Mouse (Mus musculus) erythroid progenitor cell, adult 5-6 weeks (primary cell): ENCODE data around the gene Gabra1. TPM values are rescaled to one million over a fixed set of nuclear protein-coding genes. Genes with fewer than 3 reads are reported as not detected.

Experiments
- ATAC-seq: replicated peaks from 2 replicates; pipeline ENCODE4 v1.8.0; 2016; ENCODE audit warnings: moderate number of reproducible peaks, mild to moderate bottlenecking, moderate TSS enrichment, inconsistent platforms; ENCODE audit not compliant: poor library complexity, low FRiP score, severe bottlenecking
- total RNA-seq, 2 experiments: library from RNA; stranded (forward) in 1 of 2; stranded (reverse) in 1 of 2; fragments of 150-400 nt in 1 of 2; fragments of 186-747, 209-891 nt in 1 of 2; gene quantifications; 2 replicates each; pipeline versions ENCODE4 v1.2.3 to v1.2.4; 2015 to 2017; ENCODE audit warnings: low replicate concordance in 2 of 2

The Gabra1 gene
- total RNA-seq (2015; ENCODE audit: low replicate concordance) (not detected in 2 replicates), total RNA-seq (2017; ENCODE audit: low replicate concordance) (not detected in 2 replicates)

DNA sequence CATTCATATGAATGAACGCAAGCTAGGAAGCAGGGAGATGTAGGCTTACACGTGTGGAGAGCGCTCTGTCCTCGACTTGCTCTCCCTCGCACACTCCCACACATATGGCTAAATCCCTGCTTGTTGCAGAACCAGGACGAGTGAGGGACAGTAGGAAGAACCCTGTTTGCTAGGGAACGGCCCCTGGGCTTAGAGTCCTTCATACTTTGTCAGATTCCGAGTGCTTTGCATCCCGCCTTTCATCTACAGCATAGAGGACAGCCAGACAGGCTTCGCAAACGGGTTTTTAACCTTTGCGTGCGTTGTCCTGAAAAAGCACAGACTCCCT, at the start of gene Gabra1:
TSS of gene Gabra1 (minus strand) at position 106 of the 328 bp plus-strand sequence.
- no peak for ATAC-seq

DNA sequence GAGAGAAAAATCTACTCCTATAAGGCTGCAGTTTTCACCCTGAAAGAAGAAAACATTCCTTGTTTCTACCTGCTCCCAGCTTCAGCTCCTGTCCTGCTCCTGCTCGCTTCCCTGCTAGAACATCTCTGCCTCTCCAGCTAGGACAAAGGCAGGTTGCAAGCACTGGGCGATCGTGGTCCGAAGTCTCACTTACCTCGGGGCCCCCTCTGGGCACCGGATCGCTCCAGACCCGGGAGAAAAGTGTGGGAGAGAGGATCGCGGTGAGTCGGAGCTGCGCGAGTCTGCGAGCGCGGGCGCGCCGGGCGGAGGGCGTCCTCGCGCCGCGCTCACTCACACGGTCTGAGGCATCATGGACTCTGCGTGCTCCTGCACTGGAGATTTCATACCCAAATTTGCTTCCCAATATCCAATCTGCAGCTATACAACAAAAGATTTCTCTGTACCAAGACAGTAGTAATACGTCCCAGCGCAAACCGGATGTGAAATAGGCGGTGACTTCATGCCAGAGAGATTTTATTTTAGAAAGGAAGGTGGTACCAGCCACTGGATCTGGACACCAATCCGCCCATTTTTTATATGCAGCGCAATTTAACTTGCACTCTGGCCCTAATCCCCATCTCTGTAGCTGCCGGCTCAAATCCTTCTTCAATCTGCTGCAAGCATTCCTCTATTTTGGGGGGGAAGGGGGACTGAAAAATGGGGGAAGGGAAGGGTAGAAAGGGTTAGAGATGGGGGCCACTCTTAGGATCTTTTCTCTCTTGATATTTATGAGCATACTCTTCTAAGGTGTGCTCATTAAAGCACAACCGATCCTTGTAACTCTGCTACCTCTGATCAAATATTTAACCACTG, 531 bp downstream of the Gabra1 start:
- ATAC-seq = no peak

DNA sequence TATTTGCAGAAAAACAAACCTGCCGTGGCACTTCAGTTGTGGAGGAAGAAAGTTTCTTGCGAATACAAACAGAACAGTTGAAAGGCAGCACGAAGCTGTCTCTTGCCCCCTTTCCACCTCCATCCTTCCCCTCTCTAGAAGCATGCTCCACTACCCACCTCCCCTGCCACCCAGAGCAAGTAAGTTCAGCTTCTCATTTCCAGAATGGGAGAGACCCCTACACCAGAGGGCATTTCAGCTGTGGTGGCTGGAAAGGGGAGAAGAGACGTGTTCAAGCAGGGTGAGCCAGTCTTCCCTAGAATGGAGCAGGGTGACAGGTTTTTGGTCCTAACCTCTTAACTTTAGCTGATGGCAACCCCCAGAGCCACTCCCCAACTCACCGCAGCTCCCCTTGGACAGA, 1.3 kb downstream of the Gabra1 start:
- ATAC-seq = no peak

DNA sequence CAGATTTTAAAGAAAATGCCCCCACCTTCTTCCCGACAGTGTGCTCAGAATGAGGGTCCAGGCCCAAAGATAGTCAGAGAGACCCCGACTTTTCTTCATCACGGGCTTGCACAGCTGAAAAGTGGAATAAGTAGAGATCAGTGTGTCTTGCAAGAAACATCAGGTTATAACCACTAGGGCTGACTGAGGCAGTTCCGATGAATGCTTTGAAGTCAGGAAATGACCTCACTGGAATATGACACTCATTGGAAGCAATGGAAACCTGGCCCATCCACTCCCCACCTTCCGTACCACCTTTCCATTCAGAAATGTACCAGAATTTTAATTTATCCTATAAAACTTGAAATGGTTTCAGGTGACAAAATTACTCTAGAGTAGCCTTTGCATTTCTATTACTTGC, 3.2 kb downstream of the Gabra1 start:
- no peak for ATAC-seq

DNA sequence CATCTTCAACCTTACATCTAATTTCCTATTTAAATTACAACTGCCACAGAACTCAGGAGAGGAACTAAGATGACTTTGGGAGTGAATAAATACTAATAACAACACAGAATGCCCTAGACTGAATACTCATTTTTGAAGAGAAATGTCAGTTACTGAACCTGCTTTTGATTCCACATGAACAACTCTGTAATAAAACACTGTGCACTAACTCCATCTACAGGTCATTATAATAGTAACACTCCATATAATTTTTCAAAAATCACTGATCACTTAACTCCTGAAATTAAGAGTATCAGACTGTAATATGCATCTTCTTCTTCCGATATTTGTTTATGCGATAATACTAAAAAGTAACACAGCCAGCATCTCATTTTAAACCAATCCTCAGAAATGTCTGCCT, 4.4 kb downstream of the Gabra1 start:
- no peak for ATAC-seq

DNA sequence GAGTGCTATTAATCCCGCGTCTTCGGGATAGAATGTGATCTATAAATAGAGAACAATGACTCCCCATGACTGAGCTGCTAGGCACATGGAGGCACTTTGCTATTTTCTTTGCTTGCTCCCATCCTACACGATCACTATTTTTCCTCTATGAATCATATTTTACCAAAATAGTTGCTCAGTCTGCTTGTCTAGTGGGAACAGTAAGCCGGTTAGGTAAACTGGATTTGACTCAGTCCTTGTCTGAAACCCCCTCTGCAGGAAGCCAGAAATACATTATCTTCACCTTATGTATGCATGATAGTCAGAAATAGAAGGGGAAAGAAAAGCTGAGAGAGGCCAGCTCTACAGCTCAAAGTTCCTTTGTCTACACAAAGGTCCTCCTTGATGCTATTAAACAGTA, 31.3 kb downstream of the Gabra1 start:
- ATAC-seq = no peak

DNA sequence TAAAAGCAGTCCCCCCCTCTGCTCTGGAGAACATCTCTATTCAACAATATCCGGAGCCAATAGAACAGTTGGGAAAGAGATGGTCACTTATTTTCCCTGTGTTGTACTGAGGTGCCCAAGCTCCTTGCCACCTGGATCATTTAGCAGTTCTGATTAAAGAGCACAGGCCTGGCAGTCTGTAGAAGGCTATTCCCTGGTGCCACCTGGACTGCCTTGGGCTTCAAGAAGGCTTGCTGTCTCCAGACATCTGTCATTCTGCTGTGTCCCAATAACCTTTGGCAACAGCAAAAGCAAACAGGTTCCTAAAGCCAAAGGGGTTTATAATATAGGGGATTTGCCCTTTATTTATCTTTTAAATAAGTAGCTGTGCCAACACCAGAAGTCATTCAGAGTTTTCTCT, 65.8 kb downstream of the Gabra1 start:
- no peak for ATAC-seq

DNA sequence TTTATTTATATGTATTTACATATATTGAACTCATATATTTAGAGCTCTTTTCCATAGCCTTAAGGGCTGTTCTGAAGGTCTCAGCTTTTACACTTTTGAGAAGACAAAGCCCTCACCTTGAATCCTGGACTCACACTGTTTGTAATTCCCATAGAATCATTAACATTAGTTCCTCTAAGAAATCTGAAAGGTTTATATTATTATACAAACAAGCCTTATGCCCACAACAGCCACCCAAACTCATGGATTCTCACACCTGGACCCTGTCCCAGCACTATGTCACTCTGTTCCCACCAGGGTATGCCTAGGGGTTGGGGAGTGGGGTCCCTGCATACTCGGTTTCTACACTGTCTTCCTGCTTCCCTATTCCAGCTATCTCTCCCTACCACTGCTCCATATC, 72.7 kb downstream of the Gabra1 start:
- ATAC-seq = no peak

DNA sequence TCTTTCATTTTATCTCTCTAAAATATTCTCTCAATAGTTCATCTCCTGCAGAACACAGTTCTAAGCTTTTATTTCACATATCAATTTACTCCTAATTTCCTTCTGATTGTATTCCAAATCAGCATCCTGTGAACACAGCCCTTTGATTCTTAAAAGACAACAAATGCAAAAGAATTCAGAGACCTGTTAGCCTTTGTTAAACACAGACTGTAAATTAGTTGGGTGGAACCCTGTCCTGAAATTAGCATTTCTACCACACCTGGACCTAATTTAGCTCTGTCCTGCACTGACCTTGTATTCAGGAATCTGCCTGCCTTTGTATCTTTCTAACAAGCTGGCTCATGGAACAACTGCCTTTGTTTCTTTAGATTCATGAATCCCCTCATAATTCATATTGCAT, 73.1 kb downstream of the Gabra1 start:
- no peak for ATAC-seq

DNA sequence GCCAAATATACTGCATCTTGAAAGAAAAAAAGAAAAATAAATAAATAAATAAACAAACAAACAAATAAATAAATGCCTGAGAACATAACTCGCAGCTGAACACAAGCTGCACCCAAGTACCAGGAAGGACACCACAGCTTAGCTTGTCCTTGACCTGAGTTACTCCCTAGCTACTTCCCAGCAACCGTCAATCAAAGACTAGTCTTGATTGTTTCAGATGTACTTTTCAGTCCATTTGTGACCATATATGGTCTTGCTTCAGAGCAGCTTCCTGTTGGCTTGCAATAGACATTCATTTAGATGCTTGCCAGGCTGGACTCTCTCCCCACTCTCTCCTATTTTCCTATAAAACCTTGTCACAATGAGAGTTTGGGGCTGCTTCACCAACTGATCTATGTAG, 87.2 kb downstream of the Gabra1 start:
- ATAC-seq = no peak

Other genes with a start within 250 kb of the Gabra1 start
- gene Gabrg2, start 182.1 kb downstream of the Gabra1 start, total RNA-seq (2015; ENCODE audit: low replicate concordance) = not detected in 2 replicates
- not detected in 2 replicates for gene Gabrg2, start 182.1 kb downstream of the Gabra1 start, total RNA-seq (2017; ENCODE audit: low replicate concordance)
- gene Gabra6, start 138.1 kb upstream of the Gabra1 start, total RNA-seq (2015; ENCODE audit: low replicate concordance) = not detected in 2 replicates
- not detected in 2 replicates for gene Gabra6, start 138.1 kb upstream of the Gabra1 start, total RNA-seq (2017; ENCODE audit: low replicate concordance)
- not detected in 2 replicates for gene Gabrb2, start 236.8 kb upstream of the Gabra1 start, total RNA-seq (2015; ENCODE audit: low replicate concordance)
- gene Gabrb2, start 236.8 kb upstream of the Gabra1 start, total RNA-seq (2017; ENCODE audit: low replicate concordance) = not detected in 2 replicates